Mouse (Mus musculus) thymus, adult 2 months (tissue): Measurements from ENCODE around the gene 1600002K03Rik.
A peak's percentile ranks its signal among the peaks of the same experiment; 100 is the strongest.

Experiments
- CTCF ChIP-seq: fragments of 200-500 bp; IDR thresholded peaks from 2 replicates; pipeline ENCODE4 v1.5.1; 2012; ENCODE audit warnings: mild to moderate bottlenecking, control low read depth, low read length, moderate library complexity, borderline replicate concordance; ENCODE audit not compliant: control insufficient read depth, poor library complexity, insufficient read depth; ENCODE audit errors: extremely low read depth
- POLR2A ChIP-seq: fragments of 200-500 bp; IDR thresholded peaks from 2 replicates; pipeline ENCODE4 v1.6.1; 2012; ENCODE audit warnings: mild to moderate bottlenecking, low read length, control low read depth, moderate library complexity; ENCODE audit not compliant: control insufficient read depth, poor library complexity, insufficient read depth; ENCODE audit errors: extremely low read depth

GRCm38 (mm10) chr10:80158307-80158986 lies 14.3 kb upstream of the 1600002K03Rik start:
- TF ChIP-seq POLR2A: peak; percentile 67
- TF ChIP-seq CTCF: 0 out of 2 replicates have a peak, but pooled peaks have one; percentile 21
